Mouse (Mus musculus) T-helper 1 cell (primary cell): ENCODE measurements around the gene Pbld1.

ENCODE experiments used
- in situ Hi-C: fragments of 300-600 bp; cut with MboI, MseI; formaldehyde crosslinking; loops from one replicate; pipeline ENCODE4 v1.15.1; 2025; ENCODE audit warnings: high pct_unique_total_duplicates

Pbld1 gene

GRCm38 (mm10) chr10:63092616-63093550 lies 32.9 kb downstream of the Pbld1 start:
- in situ Hi-C loops = no loop called here

GRCm38 (mm10) chr10:63096757-63097156 lies 36.8 kb downstream of the Pbld1 start:
- in situ Hi-C loops = no loop called here

- in situ Hi-C loops = no loop called here
Observed at GRCm38 (mm10) chr10:63098191-63098590, 38.2 kb downstream of the Pbld1 start.

- in situ Hi-C loops = no loop called here
Observed at GRCm38 (mm10) chr10:63099521-63099920, 39.6 kb downstream of the Pbld1 start, which contains the start of gene Atoh7. Atoh7 (plus strand) TSS chr10:63099651.

- in situ Hi-C loops = no loop called here
Observed at GRCm38 (mm10) chr10:63099941-63100562, 40.1 kb downstream of the Pbld1 start.

GRCm38 (mm10) chr10:63100657-63101056 lies 40.7 kb downstream of the Pbld1 start:
- in situ Hi-C loops = no loop called here

- in situ Hi-C loops = no loop called here
Observed at GRCm38 (mm10) chr10:63113027-63113604, 53.2 kb downstream of the Pbld1 start.

GRCm38 (mm10) chr10:63113716-63114360 lies 53.9 kb downstream of the Pbld1 start:
- in situ Hi-C loops = no loop called here

- in situ Hi-C loops = loop anchor here (5.0 kb wide), 1 partner anchor 594 kb away; no protein-coding TSS in a partner anchor
Observed at GRCm38 (mm10) chr10:63115881-63116280, 55.9 kb downstream of the Pbld1 start.

GRCm38 (mm10) chr10:63116376-63116775 lies 56.4 kb downstream of the Pbld1 start:
- in situ Hi-C loops = loop anchor here (5.0 kb wide), 1 partner anchor 594 kb away; no protein-coding TSS in a partner anchor

GRCm38 (mm10) chr10:63117583-63117982 lies 57.6 kb downstream of the Pbld1 start:
- in situ Hi-C loops = loop anchor here (5.0 kb wide), 1 partner anchor 595 kb away; no protein-coding TSS in a partner anchor

GRCm38 (mm10) chr10:63119916-63120315 lies 60.0 kb downstream of the Pbld1 start:
- in situ Hi-C loops = loop anchor here (5.0 kb wide), 1 partner anchor 598 kb away; no protein-coding TSS in a partner anchor

GRCm38 (mm10) chr10:63121961-63122360 lies 62.0 kb downstream of the Pbld1 start:
- in situ Hi-C loops = no loop called here

- in situ Hi-C loops = no loop called here
Observed at GRCm38 (mm10) chr10:63122516-63122915, 62.6 kb downstream of the Pbld1 start.

- in situ Hi-C loops = no loop called here
Observed at GRCm38 (mm10) chr10:63123141-63123540, 63.2 kb downstream of the Pbld1 start.

- in situ Hi-C loops = no loop called here
Observed at GRCm38 (mm10) chr10:63124016-63124415, 64.1 kb downstream of the Pbld1 start.

- in situ Hi-C loops = no loop called here
Observed at GRCm38 (mm10) chr10:63125343-63125742, 65.4 kb downstream of the Pbld1 start.

- in situ Hi-C loops = no loop called here
Observed at GRCm38 (mm10) chr10:63126116-63126515, 66.2 kb downstream of the Pbld1 start.

GRCm38 (mm10) chr10:63127156-63127555 lies 67.2 kb downstream of the Pbld1 start:
- in situ Hi-C loops = no loop called here
